In genomic region chr17:51790387-51791060, GRCm38 (mm10) we compare ENCODE assay signal across 10 mouse cellular contexts. TPM values are rescaled to one million over a fixed set of nuclear protein-coding genes. Genes with fewer than 3 reads are reported as not detected.
A peak's percentile ranks its signal among the peaks of the same experiment; 100 is the strongest.
DNase-seq lines count a peak whose midpoint lies in the region; ATAC-seq and TF ChIP-seq lines count a peak whose summit lies in the region.
"Had no signal": no experiment of that assay in that cellular context is flagged by ENCODE, and none has a peak within 500 bp of the region (broad histone marks: within the 10 kb centered on the region; RNA-seq: fewer than 3 reads in every experiment).

No protein-coding gene starts in this region.

- no peak overlapping the region for H3K4me3 ChIP-seq in lung, embryonic 15.5 days
- peak overlapping the region; percentile 1; the same call in 1 of the 2 replicates for H3K4me3 ChIP-seq in limb, embryonic 13.5 days
- no peak overlapping the region for H3K4me3 ChIP-seq in stomach, postnatal 0 days (ENCODE audit: low read depth, low read length)

- H3K4me2 ChIP-seq in lung, embryonic 15.5 days: no peak overlapping the region
- H3K4me2 ChIP-seq in limb, embryonic 13.5 days (replicated peaks): peak overlapping the region; percentile 26
- peak overlapping the region; percentile 19; the same call in 1 of the 2 replicates for H3K4me2 ChIP-seq in stomach, postnatal 0 days (replicated peaks; ENCODE audit: low read depth)

- no peak for TF ChIP-seq EP300 in stomach, postnatal 0 days (optimal IDR thresholded peaks at IDR 0.05)

- ATAC-seq in cerebellum, adult (ENCODE audit: insufficient number of reproducible peaks, low FRiP score, low TSS enrichment): peak; percentile 46; the same call in 1 of the 2 replicates
- peak; percentile 52 for ATAC-seq in lung, embryonic 15.5 days (ENCODE audit: borderline replicate concordance, extremely low read depth, low FRiP score, low TSS enrichment)
- ATAC-seq in limb, embryonic 13.5 days (ENCODE audit: low FRiP score, low read depth): no peak; the same call in 1 of the 2 replicates
- ATAC-seq in stomach, postnatal 0 days (ENCODE audit: low FRiP score, low TSS enrichment): no peak

- no peaks in the 10 kb centered on the region for H3K36me3 ChIP-seq in lung, embryonic 15.5 days
- H3K36me3 ChIP-seq in limb, embryonic 13.5 days: no peaks in the 10 kb centered on the region
- no peaks in the 10 kb centered on the region for H3K36me3 ChIP-seq in stomach, postnatal 0 days (ENCODE audit: control insufficient read depth, insufficient read depth, low read length)

- 0 out of 2 replicates have a peak, but pooled peaks cover 4% of the 10 kb centered on the region for H3K4me1 ChIP-seq in lung, embryonic 15.5 days
- peaks cover 10% of the 10 kb centered on the region for H3K4me1 ChIP-seq in limb, embryonic 13.5 days
- H3K4me1 ChIP-seq in stomach, postnatal 0 days (replicated peaks; ENCODE audit: control insufficient read depth, insufficient read depth): no peaks in the 10 kb centered on the region

- no peak overlapping the region for H3K9ac ChIP-seq in lung, embryonic 15.5 days
- no peak overlapping the region for H3K9ac ChIP-seq in limb, embryonic 13.5 days
- H3K9ac ChIP-seq in stomach, postnatal 0 days (ENCODE audit: low read length): no peak overlapping the region

- 29% methylated on average over 8 of the region's 8 CpGs for WGBS in lung, embryonic 15.5 days
- WGBS in limb, embryonic 13.5 days: 21% methylated on average over 8 of the region's 8 CpGs
- 29% methylated on average over 8 of the region's 8 CpGs for WGBS in stomach, postnatal 0 days

- no peaks in the 10 kb centered on the region for H3K27me3 ChIP-seq in lung, embryonic 15.5 days
- no peaks in the 10 kb centered on the region for H3K27me3 ChIP-seq in limb, embryonic 13.5 days
- H3K27me3 ChIP-seq in stomach, postnatal 0 days (ENCODE audit: control insufficient read depth, insufficient read depth, low read length): no peaks in the 10 kb centered on the region

- H3K9me3 ChIP-seq in lung, embryonic 15.5 days: no peaks in the 10 kb centered on the region
- H3K9me3 ChIP-seq in limb, embryonic 13.5 days: no peaks in the 10 kb centered on the region
- H3K9me3 ChIP-seq in stomach, postnatal 0 days (ENCODE audit: control insufficient read depth, low read length): no peaks in the 10 kb centered on the region

- DNase-seq in cerebellum, adult 18-20 months: no peak
- DNase-seq in lung, postnatal 14 days: no peak
- DNase-seq in stomach, postnatal 0 days (ENCODE audit: low spot score): no peak
- no peak for DNase-seq in adrenal gland, postnatal 4 days (ENCODE audit: low spot score in 2 of 2)
- DNase-seq in left cerebral cortex, adult 18-20 months (ENCODE audit: low spot score in 2 of 2): no peak
- DNase-seq: cerebellum, adult 11 months; thymus, postnatal 36 days had no signal

- no peak for TF ChIP-seq CTCF in stomach, postnatal 0 days (IDR thresholded peaks at IDR 0.05; ENCODE audit: low read depth)

- no peak overlapping the region for H3K27ac ChIP-seq in lung, embryonic 15.5 days
- H3K27ac ChIP-seq in limb, embryonic 13.5 days: no peak overlapping the region
- H3K27ac ChIP-seq in stomach, postnatal 0 days (replicated peaks): no peak overlapping the region

RNA-seq across cellular contexts. Expression of gene Satb1, which starts 42.6 kb away (rescaled TPM):
- 8.2 and 12.3 TPM in 2 replicates for polyA plus RNA-seq in lung, embryonic 15.5 days (2015; fragmentation: Nextera tagmentation; extraction: Ambion mirVana)
- polyA plus RNA-seq in limb, embryonic 13.5 days (2015; fragmentation: Nextera tagmentation; extraction: Ambion mirVana): 15.0 and 16.1 TPM in 2 replicates
- 2.6 and 2.9 TPM in 2 replicates for polyA plus RNA-seq in stomach, postnatal 0 days (2015; fragmentation: Nextera tagmentation; extraction: Ambion mirVana)
- total RNA-seq in adrenal gland, postnatal 4 days (2021): 10 to 100 TPM; 29.3 to 36.0 TPM
- 100 to 1,000 TPM; 120 to 129 TPM for total RNA-seq in left cerebral cortex, adult 18-20 months (2021)

Comparison
In these comparisons a context has a peak if more than half of its experiments do, and no peak if none do; other contexts are left out.
1. ATAC-seq: peak in cerebellum, adult (single experiment) and lung, embryonic 15.5 days (single experiment); none in limb, embryonic 13.5 days (single experiment) and stomach, postnatal 0 days (single experiment).